Mouse (Mus musculus) bone marrow macrophage, adult 2 months (primary cell): ENCODE results near the gene Rufy3.

Experiments
- CTCF ChIP-seq: IDR thresholded peaks from 2 replicates; pipeline ENCODE4 v1.5.1; 2012; ENCODE audit warnings: low read depth, mild to moderate bottlenecking, low read length, moderate library complexity
- POLR2A ChIP-seq: IDR thresholded peaks from 2 replicates; pipeline ENCODE4 v1.6.1; 2012; ENCODE audit warnings: mild to moderate bottlenecking, low read depth, low read length, borderline replicate concordance

- no peak for TF ChIP-seq CTCF
- no peak for TF ChIP-seq POLR2A
Measured at GRCm38 (mm10) chr5:88602713-88603112, 37.9 kb downstream of the Rufy3 start.
